Mouse (Mus musculus) heart, embryonic 13.5 days (tissue): ENCODE results near the gene Sv2c. TPM values are rescaled to one million over a fixed set of nuclear protein-coding genes. Genes with fewer than 3 reads are reported as not detected.
"Not testable (repeated sequence)": the region's sequence is repeated elsewhere in the genome, so short reads cannot be mapped to it uniquely, and the experiment has no call there.

ENCODE experiments used
- ATAC-seq: fragments of 200-750 bp; cut with Nextera tagmentation; 2 replicates; pipeline ENCODE4 v1.8.0; 2017; ENCODE audit warnings: moderate TSS enrichment; ENCODE audit not compliant: insufficient number of reproducible peaks, low FRiP score, low TSS enrichment; ENCODE audit errors: extremely low read depth
- H3K27ac ChIP-seq: fragments of 300-500 bp; sonication (generic); replicated peaks from 2 replicates; pipeline ENCODE4 v1.5.1; 2015; ENCODE audit warnings: moderate library complexity, mild to moderate bottlenecking, inconsistent platforms
- H3K27me3 ChIP-seq: fragments of 300-500 bp; sonication (generic); replicated peaks from 2 replicates; pipeline ENCODE4 v1.6.1; 2015; ENCODE audit warnings: mild to moderate bottlenecking, inconsistent platforms
- H3K36me3 ChIP-seq: fragments of 300-500 bp; sonication (generic); 2 replicates; pipeline ENCODE4 v1.6.1; 2015; ENCODE audit warnings: mild to moderate bottlenecking, inconsistent platforms
- H3K4me1 ChIP-seq: fragments of 300-500 bp; sonication (generic); 2 replicates; pipeline ENCODE4 v1.6.1; 2015; ENCODE audit warnings: inconsistent platforms
- H3K4me2 ChIP-seq: fragments of 300-500 bp; sonication (generic); 2 replicates; pipeline ENCODE4 v1.6.1; 2015; ENCODE audit warnings: inconsistent platforms, mild to moderate bottlenecking, moderate library complexity
- H3K4me3 ChIP-seq: fragments of 300-500 bp; sonication (generic); 2 replicates; pipeline ENCODE4 v1.5.1; 2015; ENCODE audit warnings: moderate library complexity, mild to moderate bottlenecking, inconsistent platforms
- H3K9ac ChIP-seq: fragments of 300-500 bp; sonication (generic); 2 replicates; pipeline ENCODE4 v1.6.1; 2015; ENCODE audit warnings: inconsistent platforms, mild to moderate bottlenecking, moderate library complexity
- H3K9me3 ChIP-seq: fragments of 300-500 bp; sonication (generic); 2 replicates; pipeline ENCODE4 v1.6.1; 2016; ENCODE audit warnings: inconsistent platforms
- WGBS: fragments of 180-500 bp; shearing (Covaris S2); methylation state at CpG from one replicate; pipeline ENCODE4 v1.1.7; 2015; ENCODE audit warnings: mixed read lengths; 5-methylcytosine and 5-hydroxymethylcytosine counted together
- polyA plus RNA-seq: library from polyadenylated mRNA; unstranded; fragments of >200 nt; fragmentation: Nextera tagmentation; extraction: Ambion mirVana; gene quantifications from 2 replicates; pipeline ENCODE4 v1.2.1, GENCODE M21; 2015

Sv2c gene
- polyA plus RNA-seq, 1 experiment from 2014 or later: 0.99 TPM

DNA sequence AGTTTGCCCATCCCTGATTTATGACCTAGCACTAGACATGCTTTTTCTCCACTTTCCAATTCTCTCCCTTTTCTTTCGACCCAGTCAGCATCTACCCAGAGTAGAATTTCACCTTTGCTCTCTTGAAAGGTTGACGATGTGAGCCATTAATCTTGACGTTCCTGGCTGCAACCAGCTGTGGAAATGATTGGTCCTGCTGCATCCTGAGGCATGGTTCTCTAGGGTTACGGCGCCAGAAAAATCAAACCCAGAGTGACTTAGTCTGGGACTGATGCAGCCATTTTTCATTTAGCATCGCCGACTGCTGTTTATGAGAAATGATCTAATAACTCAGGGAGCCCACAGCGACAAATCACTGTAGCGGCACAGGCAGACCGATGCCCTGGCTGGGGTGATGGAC, 133.0 kb downstream of the Sv2c start:
- 75% methylated on average over 10 of the region's 10 CpGs for WGBS
- Histone ChIP-seq H3K27me3 (no peaks in the 10 kb centered on the region), H3K9ac (no peak overlapping the region), H3K4me3 (no peak overlapping the region), H3K36me3 (no peaks in the 10 kb centered on the region), H3K4me1 (no peaks in the 10 kb centered on the region), H3K4me2 (no peak overlapping the region), H3K27ac (no peak overlapping the region), H3K9me3 (no peaks in the 10 kb centered on the region)
- ATAC-seq: no peak

DNA sequence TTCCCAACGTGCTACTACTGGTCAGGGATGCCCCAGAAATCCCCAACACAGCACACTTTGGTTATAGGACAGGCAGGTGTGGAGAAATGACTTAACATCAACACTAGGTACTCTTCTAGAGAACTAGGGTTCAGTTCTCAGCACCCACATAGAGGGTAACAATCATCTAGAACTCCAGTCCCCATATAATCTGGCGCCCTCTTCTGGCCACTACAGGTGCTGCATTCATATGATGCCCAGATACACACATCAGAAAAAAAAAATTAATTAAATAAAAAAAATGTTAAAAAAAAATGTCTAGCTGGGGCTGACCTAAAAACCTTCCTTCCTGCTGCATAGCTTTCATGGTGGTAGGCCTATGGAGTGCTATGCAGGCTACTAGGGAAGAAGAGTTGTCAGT, 135.1 kb downstream of the Sv2c start:
- Histone ChIP-seq H3K36me3 (no peaks in the 10 kb centered on the region), H3K9me3 (no peaks in the 10 kb centered on the region), H3K4me2 (no peak overlapping the region), H3K27me3 (no peaks in the 10 kb centered on the region), H3K9ac (no peak overlapping the region), H3K4me3 (no peak overlapping the region), H3K27ac (no peak overlapping the region), H3K4me1 (no peaks in the 10 kb centered on the region)
- ATAC-seq: no peak
- WGBS: 42% methylated on average over 2 of the region's 2 CpGs

DNA sequence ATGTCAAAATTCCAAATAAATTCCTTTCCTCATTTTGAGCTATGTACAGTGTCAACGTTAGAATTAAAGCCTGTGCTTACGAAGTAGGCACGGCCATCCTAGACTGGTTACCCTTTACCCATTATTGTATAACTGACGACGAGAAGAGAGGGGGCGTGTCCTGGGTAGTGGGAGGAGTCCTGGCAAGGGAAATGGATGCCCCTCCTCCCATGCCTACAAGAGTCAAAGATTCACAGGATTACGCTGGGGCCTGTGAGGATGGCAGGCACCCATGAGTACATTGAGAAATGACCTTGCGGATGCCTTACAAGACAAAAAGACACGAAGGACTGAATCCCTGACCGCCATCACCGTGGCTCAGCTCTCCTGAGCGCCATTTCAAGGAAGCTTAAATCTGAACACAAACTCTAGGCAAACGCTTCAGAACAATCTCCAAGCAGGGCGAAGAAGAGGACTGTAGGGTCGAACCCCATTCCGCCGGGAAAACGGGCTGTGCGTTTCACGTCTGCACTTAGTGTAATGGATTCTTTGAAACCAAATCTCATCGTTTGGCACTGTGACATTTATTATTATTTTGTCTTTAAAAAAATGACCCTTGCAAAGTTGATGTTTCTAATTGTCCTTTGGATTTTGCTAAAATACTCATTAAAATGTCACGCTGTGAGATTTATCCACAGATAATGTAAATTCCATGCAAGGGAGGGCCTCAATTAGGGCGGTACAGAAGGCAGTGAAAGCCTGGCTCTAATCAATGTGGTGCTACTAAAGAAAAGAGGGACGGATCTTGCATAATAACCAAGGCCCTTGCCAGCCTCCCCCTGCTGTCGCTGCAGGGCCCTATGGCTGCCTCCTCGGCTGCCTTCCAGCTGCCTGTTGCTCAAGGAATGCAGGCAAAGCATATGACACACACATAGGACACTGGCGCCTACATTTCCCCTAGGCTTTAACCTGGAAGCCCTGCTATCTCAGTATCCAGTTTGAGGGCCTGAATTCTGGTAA, 137.4 kb downstream of the Sv2c start:
- H3K36me3 ChIP-seq: no peaks in the 10 kb centered on the region
- H3K4me3 ChIP-seq: no peak overlapping the region
- no peak overlapping the region for H3K27ac ChIP-seq
- no peak overlapping the region for H3K4me2 ChIP-seq
- no peak overlapping the region for H3K9ac ChIP-seq
- H3K4me1 ChIP-seq: no peaks in the 10 kb centered on the region
- no peaks in the 10 kb centered on the region for H3K27me3 ChIP-seq
- H3K9me3 ChIP-seq: no peaks in the 10 kb centered on the region
- WGBS: 72% methylated on average over 27 of the region's 27 CpGs
- no peak for ATAC-seq

DNA sequence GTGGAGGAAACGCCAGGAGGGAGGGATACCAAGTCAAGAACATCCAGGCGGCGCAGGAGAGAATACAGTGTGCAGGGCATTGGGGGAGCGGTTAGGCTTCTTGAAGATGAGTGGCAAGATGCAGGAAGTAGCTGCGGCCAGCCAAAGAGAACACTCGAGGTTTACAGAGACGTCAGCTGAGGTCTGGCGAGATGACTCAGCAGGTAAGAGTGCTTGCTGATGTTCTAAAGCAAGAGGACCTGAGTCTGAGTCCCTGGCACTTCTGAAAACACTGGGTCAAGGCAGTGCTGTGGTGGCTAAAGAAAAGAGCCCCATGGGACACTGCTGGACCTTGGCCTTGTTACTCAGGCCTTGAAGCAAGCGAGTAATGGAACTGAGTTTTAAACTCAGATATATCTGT, 144.2 kb downstream of the Sv2c start:
- no peaks in the 10 kb centered on the region for H3K36me3 ChIP-seq
- H3K4me1 ChIP-seq: 0 out of 2 replicates have a peak, but pooled peaks cover under 1% of the 10 kb centered on the region
- H3K27ac ChIP-seq: no peak overlapping the region
- ATAC-seq: no peak
- WGBS: 71% methylated on average over 9 of the region's 9 CpGs
- H3K4me3 ChIP-seq: no peak overlapping the region
- H3K9ac ChIP-seq: no peak overlapping the region
- no peaks in the 10 kb centered on the region for H3K9me3 ChIP-seq
- H3K27me3 ChIP-seq: peaks cover 4% of the 10 kb centered on the region; the same call in 1 of the 2 replicates
- H3K4me2 ChIP-seq: no peak overlapping the region

DNA sequence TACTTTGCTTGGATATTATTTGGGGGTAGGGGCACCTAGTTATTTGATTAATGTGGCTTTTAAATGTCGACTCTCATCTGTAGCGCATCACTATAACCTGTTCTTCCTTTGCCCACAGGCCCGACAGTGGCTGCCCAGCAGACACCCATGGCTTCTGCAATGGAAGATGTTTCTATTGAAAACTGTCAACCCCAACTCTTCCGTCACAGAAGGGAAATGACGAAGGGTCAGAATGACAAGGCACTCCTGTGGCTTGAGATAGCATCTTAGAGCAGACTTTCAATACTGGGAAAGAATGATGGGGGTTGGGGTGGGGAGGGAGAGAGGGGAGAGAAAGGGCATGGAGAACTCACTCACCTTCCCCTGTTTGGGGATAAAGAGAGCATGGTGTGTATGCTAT, 145.2 kb downstream of the Sv2c start:
- no peak overlapping the region for H3K9ac ChIP-seq
- H3K27me3 ChIP-seq: peaks cover 4% of the 10 kb centered on the region; the same call in 1 of the 2 replicates
- H3K27ac ChIP-seq: no peak overlapping the region
- H3K4me3 ChIP-seq: no peak overlapping the region
- ATAC-seq: no peak
- 70% methylated on average over 5 of the region's 5 CpGs for WGBS
- no peaks in the 10 kb centered on the region for H3K36me3 ChIP-seq
- peaks cover 9% of the 10 kb centered on the region for H3K4me1 ChIP-seq
- no peak overlapping the region for H3K4me2 ChIP-seq
- H3K9me3 ChIP-seq: no peaks in the 10 kb centered on the region

DNA sequence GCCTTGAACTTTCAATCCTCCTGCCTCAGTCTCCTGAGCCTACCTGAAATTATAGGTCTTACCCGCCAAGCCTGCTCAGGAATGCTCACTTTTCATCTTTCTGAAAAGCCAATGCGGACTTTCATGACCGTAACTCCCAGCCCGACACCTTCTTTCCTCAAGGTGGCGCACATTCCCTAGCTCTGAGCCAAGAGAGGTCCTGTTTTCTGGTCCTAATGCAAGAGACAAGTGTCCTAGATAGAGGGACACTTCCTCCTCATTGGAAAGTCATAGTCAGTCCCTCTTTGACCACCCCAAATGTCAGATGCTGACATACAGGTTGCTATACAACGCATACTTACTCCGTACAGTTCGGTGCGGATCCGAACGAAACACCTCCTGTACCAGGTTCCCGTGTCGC, 146.0 kb downstream of the Sv2c start:
- no peak overlapping the region for H3K27ac ChIP-seq
- H3K27me3 ChIP-seq: peaks cover 4% of the 10 kb centered on the region; the same call in 1 of the 2 replicates
- H3K4me1 ChIP-seq: peaks cover 11% of the 10 kb centered on the region
- no peak overlapping the region for H3K9ac ChIP-seq
- no peaks in the 10 kb centered on the region for H3K9me3 ChIP-seq
- ATAC-seq: no peak
- 67% methylated on average over 13 of the region's 13 CpGs for WGBS
- no peak overlapping the region for H3K4me2 ChIP-seq
- H3K4me3 ChIP-seq: no peak overlapping the region
- no peaks in the 10 kb centered on the region for H3K36me3 ChIP-seq

DNA sequence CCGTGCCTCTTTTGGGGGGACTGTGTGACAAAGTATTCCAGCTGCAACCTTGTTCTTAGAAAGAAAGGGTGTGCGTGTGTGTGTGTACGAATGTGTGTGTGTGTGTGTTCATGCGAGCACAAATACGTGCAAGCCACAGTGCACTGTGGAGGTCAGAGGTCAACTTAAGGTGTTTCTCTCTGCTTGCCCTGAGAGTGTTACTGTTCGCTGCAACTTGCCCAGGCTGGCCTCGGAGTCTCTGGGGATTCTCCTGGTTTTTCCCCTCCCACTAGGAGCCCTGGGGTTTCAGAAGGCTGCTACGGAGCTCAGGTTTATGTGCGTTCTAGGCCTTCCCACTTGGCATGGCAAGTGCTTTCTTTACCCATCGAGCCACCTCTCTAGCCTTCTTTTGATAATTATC, 157.2 kb downstream of the Sv2c start:
- Histone ChIP-seq H3K4me1 (no peaks in the 10 kb centered on the region), H3K4me3 (no peak overlapping the region), H3K36me3 (no peaks in the 10 kb centered on the region), H3K9ac (no peak overlapping the region), H3K27ac (no peak overlapping the region), H3K27me3 (peaks cover 5% of the 10 kb centered on the region; the same call in 1 of the 2 replicates), H3K4me2 (no peak overlapping the region), H3K9me3 (no peaks in the 10 kb centered on the region)
- no peak for ATAC-seq
- 81% methylated on average over 10 of the region's 10 CpGs for WGBS

DNA sequence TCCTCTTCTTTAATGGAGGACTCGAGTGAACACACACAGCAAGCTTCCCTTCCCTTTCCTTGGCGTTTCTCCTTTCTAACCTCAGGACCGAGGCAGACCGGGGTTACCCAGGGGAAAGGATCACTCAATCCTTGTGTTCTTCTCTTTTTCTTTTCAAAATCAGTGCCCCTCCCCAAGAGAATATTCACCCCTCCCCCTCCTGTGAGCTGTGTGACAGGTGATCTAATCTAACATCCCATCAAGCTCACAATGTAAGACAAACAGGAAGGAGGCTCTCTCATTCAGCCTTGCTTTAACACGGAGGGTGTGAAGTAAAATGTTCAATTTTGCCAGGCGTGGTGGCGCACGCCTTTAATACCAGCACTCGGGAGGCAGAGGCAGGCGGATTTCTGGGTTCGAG, 158.3 kb downstream of the Sv2c start:
- no peaks in the 10 kb centered on the region for H3K4me1 ChIP-seq
- H3K4me3 ChIP-seq: no peak overlapping the region
- H3K36me3 ChIP-seq: no peaks in the 10 kb centered on the region
- H3K27ac ChIP-seq: no peak overlapping the region
- H3K9ac ChIP-seq: no peak overlapping the region
- 83% methylated on average over 11 of the region's 11 CpGs for WGBS
- peaks cover 7% of the 10 kb centered on the region; the same call in 1 of the 2 replicates for H3K27me3 ChIP-seq
- H3K9me3 ChIP-seq: no peaks in the 10 kb centered on the region
- no peak overlapping the region for H3K4me2 ChIP-seq
- ATAC-seq: no peak

DNA sequence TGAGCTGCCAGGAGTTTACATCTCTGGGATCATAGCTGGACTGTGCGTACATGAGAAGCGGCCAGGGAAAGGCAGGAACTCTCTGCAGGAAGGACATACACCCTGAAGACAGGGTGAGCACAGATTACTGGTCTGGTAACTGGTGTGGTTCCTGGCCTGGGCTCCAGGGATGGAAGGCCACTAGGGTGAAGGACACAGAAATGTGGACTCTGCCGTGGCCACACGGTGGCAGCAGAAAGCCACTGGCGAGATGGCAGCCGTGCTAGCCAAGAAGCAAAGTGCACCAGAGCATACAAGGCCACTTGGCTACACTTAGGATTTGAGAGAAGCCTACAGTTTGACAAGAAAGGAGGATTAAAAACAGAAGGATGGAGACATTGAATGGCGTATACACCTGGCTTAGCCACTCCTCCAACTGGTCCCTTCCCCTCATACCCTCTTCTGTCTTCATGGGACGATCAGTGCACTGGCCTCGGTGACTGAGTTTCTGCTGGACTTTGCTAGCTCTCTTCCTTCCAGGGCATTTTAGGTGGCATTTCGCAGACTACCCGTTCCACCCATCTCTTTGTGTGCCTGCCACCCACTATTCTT, 158.9 kb downstream of the Sv2c start:
- peaks cover 3% of the 10 kb centered on the region for H3K4me1 ChIP-seq

DNA sequence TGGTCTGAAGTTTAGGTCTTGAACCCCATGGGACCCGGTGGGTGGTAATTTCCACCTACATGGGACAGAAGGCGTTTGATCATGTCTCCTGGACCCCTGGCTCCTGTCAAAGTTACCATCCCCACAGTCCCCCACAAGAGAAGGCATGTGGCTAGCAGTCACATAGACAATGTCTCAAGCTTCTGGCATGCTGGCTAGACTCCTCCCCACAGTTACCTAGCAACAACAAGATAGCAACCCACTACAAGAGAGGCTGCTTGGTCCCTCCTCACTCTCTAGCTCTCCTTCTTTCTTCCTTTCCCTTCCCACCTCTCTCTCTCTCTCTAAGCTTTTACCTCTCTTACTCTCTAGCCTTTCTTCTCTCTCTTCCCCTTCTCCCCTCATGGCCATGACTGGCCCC, 164.3 kb downstream of the Sv2c start:
- WGBS: 65% methylated on average over 2 of the region's 2 CpGs
- H3K36me3 ChIP-seq, H3K4me2 ChIP-seq, H3K4me3 ChIP-seq, H3K27ac ChIP-seq, H3K27me3 ChIP-seq, H3K9me3 ChIP-seq, ATAC-seq, H3K9ac ChIP-seq: not testable (repeated sequence)
- peaks cover 31% of the 10 kb centered on the region for H3K4me1 ChIP-seq

More for the DNA sequence above, 158.9 kb downstream of the Sv2c start:
- Histone ChIP-seq H3K27me3 (peaks cover 7% of the 10 kb centered on the region; the same call in 1 of the 2 replicates), H3K36me3 (no peaks in the 10 kb centered on the region), H3K9ac (no peak overlapping the region), H3K9me3 (no peaks in the 10 kb centered on the region), H3K27ac (no peak overlapping the region), H3K4me3 (no peak overlapping the region), H3K4me2 (no peak overlapping the region)
- WGBS: 43% methylated on average over 11 of the region's 11 CpGs
- no peak for ATAC-seq

DNA sequence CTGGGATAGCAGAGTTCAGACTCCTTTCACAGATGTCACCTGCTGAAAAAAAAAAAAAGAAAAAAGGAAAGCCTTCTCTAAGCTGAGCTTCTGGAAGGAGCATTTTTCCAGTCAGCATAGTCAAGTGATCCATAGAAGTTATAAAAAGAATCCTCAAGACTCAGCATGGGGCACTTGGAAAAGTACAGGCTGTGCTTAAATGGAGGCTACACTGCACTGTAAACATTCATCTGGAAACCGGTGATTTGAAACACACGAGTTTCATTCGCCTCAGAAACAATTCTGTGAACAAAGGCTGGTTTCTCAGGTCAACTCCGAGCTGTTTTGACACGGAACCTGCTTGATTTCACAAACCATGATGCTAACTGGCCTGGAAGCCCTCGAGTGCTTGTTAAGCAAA, 165.6 kb downstream of the Sv2c start:
- Histone ChIP-seq H3K27ac (no peak overlapping the region), H3K4me3 (no peak overlapping the region), H3K4me2 (no peak overlapping the region), H3K4me1 (peaks cover 35% of the 10 kb centered on the region), H3K9me3 (no peaks in the 10 kb centered on the region), H3K9ac (no peak overlapping the region), H3K27me3 (peaks cover 7% of the 10 kb centered on the region; the same call in 1 of the 2 replicates), H3K36me3 (no peaks in the 10 kb centered on the region)
- 82% methylated on average over 6 of the region's 6 CpGs for WGBS
- ATAC-seq: no peak
